Mouse (Mus musculus): ENCODE measurements at regions not wholly inside any gene's neighbourhood (a gene's known extent, or its start where the extent isn't known, plus 50 kb on each side); places are given as distances from the start of the nearest gene placed in this dataset.

- TF ChIP-seq CTCF (IDR thresholded peaks at IDR 0.05; ENCODE audit: insufficient read depth, low read depth, low read length): no peak
- no peak for TF ChIP-seq POLR2A (IDR thresholded peaks at IDR 0.05; ENCODE audit: insufficient read depth, low read depth, low read length)
These were observed 142.0 kb downstream of the Dmrta2 start for GRCm38 (mm10) chr4:110119874-110120273.

Data from olfactory bulb, adult 2 months (tissue).